8 mouse cellular contexts compared by ENCODE assay signal in the genomic region with DNA sequence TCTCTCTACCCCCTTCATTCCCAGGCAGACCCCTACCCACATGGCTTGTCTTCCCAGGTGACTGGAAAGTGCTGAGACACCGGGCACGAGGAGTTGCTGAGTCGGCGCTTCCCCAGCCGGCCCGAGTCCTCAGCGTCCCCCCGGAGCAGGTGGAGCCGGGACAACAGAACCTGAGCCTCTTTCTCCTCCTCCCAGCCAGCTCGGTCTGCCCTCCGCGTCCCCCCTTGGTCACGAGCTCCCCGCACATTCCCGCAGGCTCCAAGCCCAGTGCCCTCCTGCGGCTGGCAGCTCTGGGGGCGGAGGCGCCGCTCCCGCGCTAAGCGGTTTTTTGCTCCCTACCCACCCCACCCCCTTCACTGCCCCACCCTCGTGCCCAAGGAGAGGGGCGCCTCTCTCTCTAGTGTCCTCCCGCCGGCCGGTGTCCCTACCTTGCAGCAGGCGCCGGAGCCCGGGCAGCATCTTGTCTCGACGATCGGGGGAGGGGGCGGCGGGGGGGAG. TPM values are rescaled to one million over a fixed set of nuclear protein-coding genes. Genes with fewer than 3 reads are reported as not detected.
A peak's percentile ranks its signal among the peaks of the same experiment; 100 is the strongest.
DNase-seq lines count a peak whose midpoint lies in the region; ATAC-seq lines count a peak whose summit lies in the region.

A gene (minus strand): TSS at position 477 of the 498 bp plus-strand sequence.

- peaks cover 24% of the 10 kb centered on the region for H3K4me1 ChIP-seq in midbrain, embryonic 16.5 days (ENCODE audit: control insufficient read depth, insufficient read depth, low read length)

- H3K4me2 ChIP-seq in midbrain, embryonic 16.5 days (ENCODE audit: low read length): peak within 1 kb of the TSS; percentile 97

- H3K36me3 ChIP-seq in midbrain, embryonic 16.5 days (ENCODE audit: control insufficient read depth, insufficient read depth, low read length): no peaks in the 10 kb centered on the region

- peak within 1 kb of the TSS; percentile 70 for H3K4me3 ChIP-seq in midbrain, embryonic 16.5 days (ENCODE audit: low read depth, low read length)

- peak within 1 kb of the TSS; percentile 66 for H3K9ac ChIP-seq in midbrain, embryonic 16.5 days (ENCODE audit: low read depth, low read length)

- peaks cover 33% of the 10 kb centered on the region for H3K27me3 ChIP-seq in midbrain, embryonic 16.5 days (ENCODE audit: control insufficient read depth, insufficient read depth, low read depth, low read length)

- no peaks in the 10 kb centered on the region for H3K9me3 ChIP-seq in midbrain, embryonic 16.5 days (replicated peaks; ENCODE audit: control insufficient read depth, low read length, poor library complexity, severe bottlenecking)

- peak; percentile 26 for ATAC-seq in midbrain, embryonic 16.5 days

- H3K27ac ChIP-seq in midbrain, embryonic 16.5 days (ENCODE audit: low read length): no peak within 1 kb of the TSS

- peak; percentile 96 for DNase-seq in heart, adult 11 months
- no peak for DNase-seq in heart, adult 9 months (ENCODE audit: low spot score in 2 of 2)
- peak; percentile 28 for DNase-seq in thymus, postnatal 4 days
- DNase-seq in thymus, postnatal 14 days: no peak
- DNase-seq in layer of hippocampus, postnatal 14 days (ENCODE audit: low spot score in 2 of 2): peak in 1 of 2 experiments; percentile 16
- no peak for DNase-seq in c-Kit-positive CD71-positive TER-119-positive erythroid progenitor cells, embryonic 14.5 days (ENCODE audit: low spot score)
- DNase-seq in frontal cortex, postnatal 10 days (ENCODE audit: low spot score in 2 of 2): no peak

- WGBS in midbrain, embryonic 16.5 days: 1% methylated on average over 31 of the region's 35 CpGs

RNA-seq across cellular contexts. Expression of the gene that starts here (rescaled TPM):
- total RNA-seq in layer of hippocampus, postnatal 14 days (2021): 10 to 100 TPM; 92.5 to 99.2 TPM
- 3.9 TPM in 2 replicates for polyA plus RNA-seq in midbrain, embryonic 16.5 days (2015; fragmentation: Nextera tagmentation; extraction: Ambion mirVana)

Comparison
In these comparisons a context has a peak if more than half of its experiments do, and no peak if none do; other contexts are left out.
1. DNase-seq: peak in heart, adult 11 months (single experiment) and thymus, postnatal 4 days (single experiment); none in heart, adult 9 months (0 of 2), thymus, postnatal 14 days (single experiment), c-Kit-positive CD71-positive TER-119-positive erythroid progenitor cells, embryonic 14.5 days (single experiment) and frontal cortex, postnatal 10 days (0 of 2).